Mouse (Mus musculus) lung, postnatal 36 days (tissue): ENCODE results near the gene A630001G21Rik.

Experiments
- DNase-seq: peaks from one replicate; pipeline ENCODE4 v3.0.0; 2022; ENCODE audit warnings: mixed read lengths

A630001G21Rik gene

DNA sequence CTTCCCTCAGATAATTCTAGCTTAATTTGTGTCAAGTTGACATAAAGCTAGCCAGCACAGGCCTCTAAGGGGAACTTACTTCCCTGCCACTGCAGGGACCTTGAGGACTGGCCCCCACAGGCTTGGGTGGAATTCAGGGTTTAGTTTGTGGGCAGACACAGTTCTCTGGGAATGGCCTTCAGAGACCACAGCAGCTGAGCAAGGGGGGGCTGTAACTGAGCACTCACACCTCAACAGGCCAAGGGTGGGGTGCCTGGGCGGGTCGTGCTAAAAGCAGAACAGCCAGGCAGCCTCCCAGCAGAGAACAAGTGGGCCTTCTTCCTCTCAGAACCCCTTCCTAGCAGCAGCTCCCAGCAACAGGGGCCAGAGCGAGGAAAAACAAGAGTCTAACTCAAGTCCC is 12.3 kb downstream of the A630001G21Rik start:
- no peak for DNase-seq

DNA sequence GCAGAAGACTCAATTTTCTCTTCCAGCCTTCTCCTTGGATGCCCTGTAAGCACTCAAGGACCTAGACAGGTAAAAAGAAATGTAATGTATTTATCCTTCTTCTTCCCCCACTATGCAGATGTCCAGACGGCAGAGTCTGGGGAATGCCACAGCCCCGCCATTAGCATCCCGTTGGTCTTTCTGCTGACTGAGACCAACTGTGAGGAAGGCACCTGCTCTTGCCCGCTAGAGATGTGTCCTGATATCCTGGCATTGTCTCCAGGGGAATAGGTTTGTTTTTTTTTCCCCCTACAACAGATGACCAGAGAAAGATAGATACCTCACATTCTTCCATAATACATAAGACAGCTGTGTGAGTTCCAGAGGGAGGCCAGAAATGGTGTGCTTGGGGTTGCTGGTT is 14.2 kb downstream of the A630001G21Rik start:
- DNase-seq = no peak

DNA sequence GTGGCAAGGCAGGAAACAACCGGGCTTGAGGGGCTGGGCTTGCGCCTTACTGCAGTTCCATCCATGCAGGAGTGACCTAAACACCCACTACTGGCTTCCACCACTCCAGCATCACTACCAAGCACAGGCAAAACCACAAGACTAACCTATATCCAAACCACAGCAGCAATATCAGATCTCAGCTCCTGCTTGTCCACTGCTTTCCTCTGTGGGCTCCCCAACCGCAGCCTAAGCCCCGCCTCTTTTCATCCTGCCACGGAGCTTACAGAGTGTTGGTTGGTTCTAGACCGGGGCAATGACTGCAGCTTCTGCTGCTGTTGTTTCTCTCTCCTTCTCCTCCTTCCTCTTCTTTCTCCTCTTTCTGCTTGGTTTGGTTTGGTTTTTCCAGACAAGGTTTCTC is 15.1 kb downstream of the A630001G21Rik start:
- no peak for DNase-seq

DNA sequence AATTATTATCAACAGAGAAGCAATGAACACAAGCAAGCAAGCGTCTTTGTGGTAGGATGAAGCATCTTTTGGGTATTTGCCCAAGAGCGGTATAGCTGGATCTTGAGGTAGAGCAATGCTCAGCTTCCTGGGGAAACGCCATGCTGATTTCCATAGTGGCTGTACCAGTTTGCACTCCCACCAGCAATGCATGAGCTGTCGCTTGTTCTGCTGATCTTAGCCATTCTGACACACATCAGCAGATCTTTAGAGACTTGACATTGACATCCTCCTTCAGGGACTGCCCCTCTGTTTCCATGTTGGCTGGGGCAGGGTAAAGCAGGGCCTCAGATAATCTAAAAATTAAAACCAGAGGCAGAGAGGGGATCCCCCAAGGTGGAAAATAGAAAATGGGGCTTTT is 16.8 kb downstream of the A630001G21Rik start:
- no peak for DNase-seq

DNA sequence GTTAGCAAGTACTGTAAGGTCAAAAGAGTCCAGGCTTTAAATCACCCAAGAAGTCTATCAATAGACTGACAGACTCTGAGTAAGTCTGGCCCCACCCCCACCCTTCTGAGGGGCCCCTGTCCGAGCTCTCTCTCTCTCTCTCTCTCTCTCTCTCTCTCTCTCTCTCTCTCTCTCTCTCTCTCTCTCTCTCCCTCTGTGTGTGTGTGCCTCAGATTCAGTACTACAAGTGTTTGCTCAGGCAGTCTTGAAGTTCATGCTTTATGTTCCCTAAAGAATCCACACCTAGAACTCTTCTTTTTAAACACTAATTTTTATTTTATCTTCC is 19.5 kb downstream of the A630001G21Rik start:
- no peak for DNase-seq

DNA sequence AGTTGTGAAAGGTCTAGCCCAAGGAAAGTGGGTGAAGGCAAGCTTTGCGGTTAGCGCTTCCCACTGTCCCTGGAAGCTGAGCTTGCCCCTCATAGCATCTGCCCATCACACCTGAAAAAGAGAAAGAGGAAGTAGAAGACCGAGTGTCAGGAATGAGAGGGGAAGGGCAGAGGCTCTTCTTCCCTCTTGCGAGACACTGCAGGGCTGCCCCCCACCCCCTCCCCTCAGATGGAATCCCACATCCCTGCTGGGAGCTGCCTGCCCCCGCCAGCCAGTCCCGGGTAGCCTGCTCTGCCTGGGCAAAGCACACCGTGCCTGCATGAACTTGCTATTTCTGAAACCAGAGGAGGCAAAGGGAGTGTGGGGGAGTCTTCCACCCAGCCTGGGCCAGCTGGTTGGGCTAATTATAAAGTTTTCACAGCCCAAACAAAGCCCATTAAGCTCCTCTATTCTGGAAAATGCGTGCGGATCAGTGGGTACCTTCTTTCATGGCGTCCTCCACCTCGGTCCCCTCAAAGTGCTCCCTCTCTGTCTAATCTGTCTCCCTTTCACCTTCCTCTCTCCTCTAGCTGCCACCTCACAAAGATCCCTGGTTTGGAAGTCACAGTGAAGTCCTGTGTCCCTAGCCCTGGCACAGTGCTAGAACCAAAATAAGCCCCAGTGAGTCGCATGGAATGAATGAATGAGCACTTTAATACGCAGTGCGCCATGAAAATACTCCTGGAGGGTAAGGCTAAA is 20.0 kb downstream of the A630001G21Rik start:
- DNase-seq = no peak

DNA sequence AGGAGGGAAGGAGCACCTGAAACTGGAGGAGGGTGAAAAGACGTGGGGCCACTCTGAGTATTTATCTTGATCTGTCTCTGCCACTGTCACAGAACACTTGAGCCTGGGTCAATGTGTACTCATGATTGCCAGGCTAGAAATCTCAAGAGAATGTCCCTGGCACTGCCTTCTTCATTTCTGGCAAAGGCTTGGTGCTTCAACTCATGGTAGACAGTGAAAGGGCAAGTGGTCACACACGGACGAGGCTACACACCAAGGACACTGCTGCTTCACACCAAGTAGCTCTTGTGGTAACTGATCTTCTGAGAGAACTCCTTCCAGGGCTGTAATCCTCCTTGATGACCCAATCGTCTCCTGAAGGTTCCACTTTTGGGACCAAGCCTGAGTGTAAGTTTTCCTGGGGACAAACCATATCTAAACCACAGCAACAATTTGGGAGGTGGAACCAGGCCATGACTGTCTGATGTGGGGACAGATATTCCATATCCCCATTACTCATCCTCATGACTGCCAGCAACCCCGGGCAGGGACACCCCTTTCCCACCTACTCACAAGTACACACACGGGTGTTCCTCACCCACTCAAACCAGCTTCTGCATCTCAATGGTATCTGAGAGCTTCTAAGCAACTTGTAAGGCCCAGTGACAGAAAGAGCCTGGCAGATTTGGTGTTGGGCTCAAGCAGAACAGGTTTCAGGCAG is 20.8 kb downstream of the A630001G21Rik start:
- DNase-seq = no peak

DNA sequence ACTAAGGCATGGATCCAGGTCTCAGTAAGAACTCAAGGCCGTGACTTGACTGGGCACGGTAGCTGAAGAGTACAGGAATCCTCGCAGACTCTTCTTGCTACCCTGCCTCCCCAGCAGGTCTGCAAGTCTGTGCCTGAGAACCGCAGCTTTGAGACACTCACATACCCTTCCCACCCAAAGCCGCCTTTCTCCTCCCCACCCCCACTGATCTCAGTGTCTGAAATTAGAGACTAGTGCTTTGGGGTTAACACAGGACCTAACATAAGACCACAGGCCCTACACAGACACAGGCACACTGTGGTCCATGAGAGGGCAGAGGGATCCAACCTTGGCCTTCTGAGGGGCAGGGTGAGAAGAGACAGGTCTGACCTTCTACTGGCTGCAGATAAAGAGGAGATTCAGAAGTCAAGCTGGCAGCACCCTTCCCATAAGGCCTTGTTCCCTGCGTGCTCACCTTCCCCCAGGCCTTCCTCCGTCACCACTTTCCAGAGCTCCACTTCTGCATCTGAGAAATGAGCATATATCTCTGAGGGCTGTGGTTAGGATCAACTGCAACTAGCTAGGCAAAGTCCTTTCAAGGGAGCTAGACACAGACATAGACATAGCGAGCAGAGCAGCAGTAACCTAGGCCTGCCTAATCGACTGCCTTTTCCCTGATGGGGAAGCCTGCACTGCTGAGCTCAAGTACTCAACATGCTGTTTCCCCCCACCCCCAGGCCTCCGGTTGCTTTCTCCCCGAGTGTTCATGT is 26.3 kb downstream of the A630001G21Rik start:
- DNase-seq = no peak

DNA sequence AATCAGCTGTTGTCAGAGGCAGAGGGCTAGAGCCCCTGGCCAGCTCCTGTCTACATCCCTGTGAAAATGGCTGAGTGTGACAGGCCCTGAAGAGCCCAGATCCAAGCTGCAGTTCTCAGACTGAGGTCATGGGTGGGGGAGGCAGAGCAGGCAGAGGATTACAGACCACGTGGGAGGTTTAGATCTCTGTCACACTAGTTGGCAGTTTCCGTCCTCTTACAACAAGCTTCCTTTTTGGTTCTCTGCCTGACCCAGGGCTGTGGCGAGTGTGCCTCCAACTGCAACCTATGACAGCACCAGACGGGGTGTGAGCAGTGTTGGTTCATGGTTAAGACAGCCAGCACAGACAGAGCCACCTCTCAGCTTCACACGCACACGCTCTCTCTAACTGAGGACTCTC is 26.9 kb downstream of the A630001G21Rik start:
- peak; percentile 70 for DNase-seq

DNA sequence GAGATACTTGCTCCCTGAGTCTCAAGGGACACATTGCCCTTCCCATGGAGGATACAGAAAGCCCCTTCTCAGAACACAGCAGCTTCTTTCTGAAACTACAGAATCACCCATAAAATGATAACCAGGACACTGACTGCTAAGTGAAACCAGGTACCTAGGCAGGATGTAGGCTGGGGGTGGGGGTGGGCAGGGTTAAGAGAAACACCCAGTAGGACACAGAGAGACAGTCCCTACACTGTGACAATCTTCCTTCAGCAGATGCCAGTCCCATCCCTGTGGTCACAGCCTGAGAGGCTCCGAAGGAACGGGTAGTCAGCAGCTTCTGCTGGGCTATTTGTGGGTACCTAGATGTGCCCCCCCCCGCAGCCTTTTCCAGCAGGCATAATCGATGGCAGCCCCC is 27.8 kb downstream of the A630001G21Rik start:
- no peak for DNase-seq

DNA sequence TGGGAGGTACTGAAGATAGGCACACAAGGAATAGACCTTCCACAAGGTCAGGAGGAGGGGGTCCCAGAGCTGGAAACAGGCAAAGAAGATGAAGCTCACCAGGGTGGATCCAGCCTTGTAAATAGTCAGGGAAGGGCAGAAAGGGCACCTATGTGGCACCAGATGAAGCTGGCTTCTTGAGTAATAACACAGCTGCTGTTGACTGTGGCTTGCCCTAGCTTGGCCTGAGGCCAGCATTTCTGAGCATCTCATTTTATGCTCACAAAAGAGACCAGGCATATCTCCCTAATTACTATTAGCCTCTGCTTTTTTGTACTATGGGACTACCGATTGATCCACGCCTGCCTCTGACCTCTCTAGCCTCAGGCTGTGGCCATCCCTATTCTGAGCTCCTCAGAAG is 28.6 kb downstream of the A630001G21Rik start:
- DNase-seq = no peak

DNA sequence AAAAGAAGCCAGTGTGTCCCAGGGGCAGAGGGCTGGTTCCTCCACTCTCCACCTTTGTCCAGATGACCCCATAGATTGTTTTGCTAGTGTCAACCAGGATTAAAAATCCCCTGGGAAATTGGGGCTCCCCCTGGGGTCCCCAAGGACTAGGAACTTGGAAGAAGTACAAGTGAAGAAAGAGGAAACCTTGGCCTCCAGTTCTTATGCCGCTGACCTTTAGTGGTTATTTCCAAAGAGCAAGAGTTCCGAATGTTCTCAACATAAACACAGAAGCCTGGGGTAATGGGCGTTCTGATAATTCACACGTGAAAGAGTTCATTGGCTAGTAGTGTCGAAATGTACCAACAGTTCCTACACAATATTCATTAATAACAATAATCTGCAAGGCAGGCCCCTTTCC is 31.9 kb downstream of the A630001G21Rik start:
- DNase-seq = no peak

DNA sequence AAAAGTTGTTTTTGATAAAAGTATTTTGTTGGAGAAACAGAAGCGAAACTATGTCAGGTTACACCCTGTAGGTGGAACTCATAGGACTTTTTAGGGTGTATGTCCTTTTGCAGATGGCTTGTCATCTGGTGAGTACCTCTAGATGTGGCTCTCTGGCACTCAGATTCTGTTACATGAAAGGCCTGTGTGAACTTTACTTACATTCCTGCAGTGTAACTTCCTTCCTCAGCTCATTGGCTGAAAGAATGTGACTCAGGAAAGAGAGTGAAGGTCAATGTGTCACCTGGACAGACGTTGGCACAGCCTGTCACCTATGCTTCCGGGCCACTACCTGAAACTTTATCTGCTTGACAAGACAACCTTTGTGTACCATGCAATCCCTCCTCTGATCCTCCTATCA is 33.9 kb downstream of the A630001G21Rik start:
- no peak for DNase-seq

DNA sequence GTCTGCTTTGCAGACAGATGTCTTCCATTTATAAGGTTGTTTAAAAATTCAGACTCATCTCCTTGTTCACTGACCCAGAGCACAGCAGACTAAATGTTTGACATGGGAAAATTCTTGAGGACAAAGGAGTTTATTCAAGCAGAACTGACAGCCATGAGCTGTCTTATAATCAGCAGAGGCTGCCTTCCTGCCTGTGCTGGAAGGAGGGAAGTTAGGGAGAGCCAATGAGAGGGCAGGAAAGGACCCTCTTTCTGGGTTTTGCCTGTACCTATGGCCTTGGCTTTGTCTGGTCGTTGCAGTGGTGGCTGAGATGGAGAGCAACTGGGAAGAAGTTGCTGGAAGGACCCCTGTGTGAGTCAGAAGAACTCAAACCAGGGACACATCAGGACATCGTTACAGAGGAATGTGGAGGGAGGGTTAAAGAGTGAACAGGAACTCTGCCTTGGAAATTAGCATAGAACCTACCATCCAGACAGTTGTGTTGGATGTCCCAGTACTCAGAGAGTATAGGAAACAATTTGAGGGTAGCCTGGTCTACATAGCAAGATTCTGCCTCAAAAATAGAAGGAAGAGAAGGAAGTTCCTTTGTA is 35.4 kb downstream of the A630001G21Rik start:
- DNase-seq = no peak

DNA sequence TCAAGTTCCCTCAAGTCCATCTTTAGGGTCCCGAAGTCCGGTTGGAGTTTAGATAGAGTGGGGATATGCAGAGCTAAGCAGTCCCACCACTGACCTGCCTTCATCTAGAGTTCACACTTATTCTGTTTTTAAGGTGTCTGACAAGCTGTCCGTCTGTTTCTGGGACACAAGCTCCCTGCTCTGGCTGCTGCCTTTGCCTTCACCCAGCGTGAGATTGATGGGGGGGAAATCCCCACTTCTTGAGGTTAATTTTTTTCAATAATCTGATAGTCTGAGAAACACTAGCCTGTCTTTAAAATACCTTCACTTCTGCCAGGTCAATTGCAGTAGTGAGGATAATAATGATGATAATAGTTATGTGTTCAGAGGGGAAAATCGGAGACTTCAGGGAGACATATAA is 36.1 kb downstream of the A630001G21Rik start:
- DNase-seq = no peak

DNA sequence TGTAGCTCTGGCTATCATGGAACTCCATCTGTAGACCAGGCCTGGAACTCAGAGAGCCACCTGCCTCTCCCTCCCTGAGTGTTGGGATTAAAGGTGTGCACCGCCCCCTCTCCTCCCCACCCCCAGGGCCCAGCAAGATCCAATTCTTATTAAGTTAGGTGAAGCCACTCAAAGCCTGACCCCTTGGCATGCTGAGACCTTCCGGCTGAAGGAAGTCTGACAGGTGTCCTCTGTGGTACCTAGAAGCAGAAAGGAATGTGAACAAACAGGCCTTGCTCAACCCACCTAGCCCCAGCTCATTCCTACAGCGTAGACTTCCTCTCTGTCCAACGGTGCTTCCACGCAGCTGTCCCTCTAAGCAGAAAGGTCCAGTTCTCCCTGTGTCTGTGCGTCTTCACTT is 37.5 kb downstream of the A630001G21Rik start:
- peak; percentile 35 for DNase-seq

DNA sequence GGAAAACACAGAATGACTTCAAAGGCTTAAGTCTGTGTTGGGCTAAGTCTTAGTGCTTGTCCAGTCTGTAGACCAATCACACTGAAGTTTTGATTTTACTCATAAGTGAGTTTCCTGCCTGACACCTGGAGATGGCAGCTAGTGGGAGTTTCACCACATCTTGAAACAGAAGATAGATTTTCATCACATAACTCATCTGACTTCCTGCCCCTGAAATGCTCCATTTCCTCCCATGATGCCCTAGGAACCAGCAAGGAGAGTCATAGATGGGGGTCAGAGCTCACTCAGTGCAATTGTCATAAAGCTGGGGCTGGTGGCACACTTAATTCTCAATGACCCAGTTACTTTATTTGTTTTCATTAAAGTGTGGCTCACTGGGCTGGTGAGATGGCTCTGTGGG is 38.6 kb downstream of the A630001G21Rik start:
- no peak for DNase-seq

DNA sequence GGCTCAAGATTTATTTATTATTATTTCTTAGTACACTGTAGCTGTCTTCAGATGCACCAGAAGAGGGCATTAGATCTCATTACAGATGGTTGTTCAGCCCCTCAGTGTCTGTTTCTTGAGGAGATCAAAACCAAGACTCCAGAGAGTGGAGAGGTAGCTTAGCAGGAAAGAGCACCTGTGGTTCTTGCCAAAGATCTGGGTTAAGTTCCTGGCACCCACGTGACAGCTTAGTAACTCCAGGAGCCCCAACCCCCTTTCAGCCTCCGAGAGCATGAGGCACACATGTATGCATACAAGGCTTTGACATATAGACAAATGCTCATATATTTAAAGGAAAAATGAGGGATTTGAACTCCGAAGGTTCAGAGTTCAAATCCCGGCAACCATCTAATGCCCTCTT is 39.4 kb downstream of the A630001G21Rik start:
- no peak for DNase-seq

DNA sequence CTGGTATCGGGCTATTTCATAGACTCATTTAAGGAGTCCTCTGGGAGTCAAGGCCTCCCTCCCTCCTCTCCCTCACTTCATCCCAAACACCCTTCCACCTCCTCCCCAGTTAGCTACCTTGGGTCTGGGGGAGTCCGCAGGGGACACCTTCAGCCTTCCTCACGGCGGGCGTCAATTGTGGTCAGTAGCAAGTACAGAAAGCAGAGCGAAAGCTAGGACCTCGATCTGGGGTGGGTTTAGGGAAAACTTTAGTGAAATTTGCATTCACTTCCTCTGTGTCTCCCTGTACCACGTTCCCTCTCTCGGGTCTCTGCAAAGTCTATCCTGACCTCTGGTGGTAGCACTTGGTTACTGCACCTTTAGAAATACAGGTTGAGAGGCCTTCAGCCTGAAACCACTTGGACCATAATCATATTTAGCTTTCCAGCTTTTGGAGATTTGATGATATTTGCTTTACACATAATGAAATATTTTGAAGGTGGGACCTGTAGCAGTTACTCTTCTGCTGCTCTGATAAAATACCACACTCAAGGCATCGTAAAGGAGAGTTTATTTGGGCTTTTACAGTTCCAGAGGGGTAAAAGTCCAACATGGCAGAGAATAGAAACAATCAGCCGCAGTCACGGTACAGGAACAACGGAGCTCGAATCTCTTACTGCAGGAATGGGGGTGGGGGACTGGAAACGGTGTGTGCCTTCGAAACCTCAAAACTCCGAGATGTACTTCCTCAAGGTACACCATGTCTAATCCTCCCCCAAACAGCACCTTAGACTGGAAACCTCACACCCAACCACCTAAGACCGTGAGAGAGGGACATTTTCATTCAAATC is 41.9 kb downstream of the A630001G21Rik start:
- DNase-seq = peak; percentile 91

DNA sequence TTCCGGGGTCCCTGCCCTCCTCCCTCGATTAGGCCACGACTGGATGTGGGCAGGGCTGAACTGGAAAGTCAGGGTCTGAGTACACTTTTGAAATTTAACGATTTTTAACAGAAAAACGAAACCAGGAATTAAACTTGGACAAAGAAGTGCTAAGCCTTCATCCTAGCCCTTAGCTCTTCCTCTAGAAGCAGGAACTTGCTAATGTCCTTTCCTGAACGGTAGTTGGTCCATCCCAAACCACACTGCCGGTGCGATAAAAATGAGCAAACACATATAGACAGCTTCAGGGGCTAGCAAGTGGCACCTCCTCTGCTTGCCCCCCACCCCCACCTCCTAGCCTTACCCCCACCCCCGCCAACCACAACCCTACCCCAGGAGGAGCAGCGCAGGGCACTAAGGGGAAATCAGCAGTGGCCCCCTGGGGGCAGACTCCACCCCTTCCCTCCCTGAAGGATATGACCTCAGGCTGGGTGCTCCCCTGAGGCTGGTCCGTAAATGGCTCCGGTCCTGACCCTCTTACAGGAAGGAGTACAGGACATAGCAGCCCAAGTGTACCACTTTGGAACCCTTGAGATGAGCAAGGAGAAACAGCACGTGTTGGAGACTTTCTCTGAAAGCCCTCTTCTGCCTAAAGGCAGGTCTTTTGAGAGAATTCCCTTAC is 42.9 kb downstream of the A630001G21Rik start:
- DNase-seq = peak; percentile 73

DNA sequence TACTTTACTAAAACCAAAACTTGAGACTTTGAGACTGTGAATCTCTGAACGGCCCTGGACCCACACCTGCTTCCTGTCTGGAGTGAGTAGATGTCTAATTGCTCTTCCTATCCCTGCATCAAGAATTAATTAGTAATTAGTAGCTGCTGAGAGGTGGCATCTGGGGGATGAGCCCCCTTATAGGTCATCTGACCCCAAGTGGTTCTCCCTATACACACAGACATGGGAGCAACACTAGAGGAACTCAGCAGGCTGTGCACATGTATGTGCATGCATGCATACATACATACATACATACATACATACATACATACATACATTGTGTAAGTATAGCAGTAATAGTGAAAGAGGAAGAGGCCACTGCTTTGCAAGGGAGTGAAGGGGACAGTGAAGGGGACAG is 43.9 kb downstream of the A630001G21Rik start:
- no peak for DNase-seq

DNA sequence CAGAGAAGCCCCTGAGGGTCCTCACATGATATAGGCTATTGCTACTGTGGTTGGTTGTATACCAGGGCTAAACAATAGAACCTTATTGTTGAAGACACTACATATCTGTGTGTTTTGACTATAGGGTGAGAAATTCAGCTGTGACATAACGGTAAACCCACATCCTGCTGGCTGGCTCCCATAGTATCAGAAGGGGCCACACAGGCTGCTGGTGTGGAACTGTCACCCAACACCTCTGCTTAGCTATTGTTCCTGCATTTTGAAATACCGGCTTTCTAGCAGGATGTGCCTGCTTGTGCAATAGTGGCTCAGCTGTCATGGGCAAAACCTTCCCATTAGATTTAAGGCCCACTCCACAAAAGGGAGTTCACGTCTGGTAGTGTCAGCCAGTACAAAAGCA is 45.9 kb downstream of the A630001G21Rik start:
- no peak for DNase-seq
